Mouse (Mus musculus) heart, postnatal 0 days (tissue): ENCODE results near the gene Idua. TPM values are rescaled to one million over a fixed set of nuclear protein-coding genes. Genes with fewer than 3 reads are reported as not detected.
A peak's percentile ranks its signal among the peaks of the same experiment; 100 is the strongest.

ENCODE experiments used
- ATAC-seq: fragments of 200-750 bp; cut with Nextera tagmentation; 2 replicates; pipeline ENCODE4 v1.8.0; 2017; ENCODE audit warnings: low read depth, moderate number of reproducible peaks, moderate library complexity; ENCODE audit not compliant: insufficient read depth
- DNase-seq: peaks from one replicate; pipeline ENCODE4 v3.0.0-alpha.2; 2016; ENCODE audit warnings: low spot score
- H3K27ac ChIP-seq: fragments of 300-500 bp; sonication (generic); 2 replicates; pipeline ENCODE4 v1.5.1; 2014; ENCODE audit warnings: low read depth, mild to moderate bottlenecking
- H3K27me3 ChIP-seq: fragments of 300-500 bp; sonication (generic); 2 replicates; pipeline ENCODE4 v1.6.1; 2014; ENCODE audit warnings: low read length, mixed read lengths; ENCODE audit not compliant: control insufficient read depth, insufficient read depth
- H3K36me3 ChIP-seq: fragments of 300-500 bp; sonication (generic); replicated peaks from 2 replicates; pipeline ENCODE4 v1.6.1; 2014; ENCODE audit warnings: low read length, mixed read lengths; ENCODE audit not compliant: control insufficient read depth, insufficient read depth
- H3K4me1 ChIP-seq: fragments of 300-500 bp; sonication (generic); 2 replicates; pipeline ENCODE4 v1.6.1; 2014; ENCODE audit warnings: antibody characterized with exemption; ENCODE audit not compliant: control insufficient read depth, insufficient read depth
- H3K4me2 ChIP-seq: fragments of 300-500 bp; sonication (generic); 2 replicates; pipeline ENCODE4 v1.6.1; 2014; ENCODE audit warnings: low read depth, mild to moderate bottlenecking, low read length, moderate library complexity
- H3K4me3 ChIP-seq: fragments of 300-500 bp; sonication (generic); 2 replicates; pipeline ENCODE4 v1.5.1; 2014; ENCODE audit warnings: low read depth, low read length
- H3K9ac ChIP-seq: fragments of 300-500 bp; sonication (generic); replicated peaks from 2 replicates; pipeline ENCODE4 v1.6.1; 2014; ENCODE audit warnings: low read depth, low read length, mixed read lengths
- H3K9me3 ChIP-seq: fragments of 300-500 bp; sonication (generic); replicated peaks from 2 replicates; pipeline ENCODE4 v1.6.1; 2016; ENCODE audit warnings: low read length; ENCODE audit not compliant: control insufficient read depth
- CTCF ChIP-seq: IDR thresholded peaks from 2 replicates; pipeline ENCODE4 v1.5.1; 2016; ENCODE audit warnings: antibody characterized with exemption, control low read depth, low read depth
- EP300 ChIP-seq: IDR thresholded peaks from 2 replicates; pipeline ENCODE4 v1.6.1; 2016; ENCODE audit warnings: antibody characterized with exemption, low read depth
- whole genome bisulfite sequencing: fragments of 180-500 bp; shearing (Covaris S2); extraction: QIAGEN DNeasy Blood & Tissue Kit; methylation state at CpG from one replicate; pipeline ENCODE4 v1.1.7; 2014; 5-methylcytosine and 5-hydroxymethylcytosine counted together
- polyA plus RNA-seq: library from polyadenylated mRNA; unstranded; fragments of >200 nt; fragmentation: Nextera tagmentation; extraction: Ambion mirVana; gene quantifications from 2 replicates; pipeline ENCODE4 v1.2.1, GENCODE M21; 2015
- total RNA-seq: library from RNA; depleted of rRNA; stranded (reverse); fragments of >200 nt; gene quantifications from 2 replicates; pipeline ENCODE4 v1.2.3, GENCODE M21; 2014; ENCODE audit warnings: low replicate concordance

Gene Idua
- total and polyA plus RNA-seq, 2 experiments from 2014 or later, result 9.6 to 25.6 TPM

DNA sequence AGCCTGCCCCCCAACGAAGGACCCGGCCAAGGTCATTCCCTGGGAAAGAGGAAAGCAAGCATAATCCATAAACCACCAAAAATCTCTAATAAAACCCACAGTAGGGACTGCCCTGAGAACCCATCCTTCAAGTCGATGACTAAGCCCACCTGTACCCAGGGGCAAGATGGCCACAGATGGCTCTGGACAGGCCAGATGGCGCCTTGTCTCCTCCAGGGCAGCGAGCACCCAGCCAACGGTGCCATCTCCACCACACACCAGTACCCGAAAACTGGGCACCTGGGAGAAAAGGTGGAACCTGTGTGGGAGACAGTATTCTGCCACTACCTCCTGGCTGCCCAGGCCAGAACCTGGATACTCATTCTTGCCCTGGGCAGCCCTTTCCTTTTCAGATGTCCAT lies 9.8 kb upstream of the Idua start:
- Histone ChIP-seq H3K36me3 (peaks cover 77% of the 10 kb centered on the region), H3K27ac (no peak overlapping the region), H3K4me1 (no peaks in the 10 kb centered on the region), H3K9me3 (no peaks in the 10 kb centered on the region), H3K4me3 (no peak overlapping the region), H3K27me3 (no peaks in the 10 kb centered on the region), H3K4me2 (no peak overlapping the region), H3K9ac (no peak overlapping the region)
- no peak for TF ChIP-seq EP300
- no peak for TF ChIP-seq CTCF
- ATAC-seq, result no peak
- 87% methylated on average over 7 of the region's 7 CpGs for WGBS
- DNase-seq, result no peak

DNA sequence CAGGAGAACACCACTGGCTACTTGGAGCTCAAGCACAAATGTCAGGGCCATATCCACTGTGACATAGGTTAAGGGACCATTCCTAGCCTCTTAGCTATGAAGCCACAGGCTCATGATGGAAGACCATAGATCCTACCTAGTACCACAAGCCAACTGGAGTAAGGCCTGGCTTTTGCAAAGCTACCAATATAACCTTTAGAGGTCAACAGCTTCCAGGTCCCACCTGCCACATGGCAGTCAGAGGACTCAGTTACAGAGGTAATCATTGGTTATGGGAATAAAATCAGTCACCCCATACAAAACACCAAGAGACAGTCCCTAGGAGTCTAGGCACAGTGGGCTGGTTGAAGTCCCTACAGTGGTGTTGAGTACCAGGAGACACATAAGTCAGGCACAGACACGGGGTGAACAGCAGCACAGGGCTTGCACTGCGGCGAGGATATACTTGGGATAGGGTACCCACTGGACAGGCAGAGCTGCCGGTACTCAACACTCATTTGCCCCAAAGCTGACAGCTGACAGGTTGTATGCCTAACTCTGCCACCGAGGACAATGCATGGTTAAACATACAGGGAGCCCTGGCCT lies 8.9 kb upstream of the Idua start:
- TF ChIP-seq EP300, result no peak
- no peak for TF ChIP-seq CTCF
- no peak overlapping the region for H3K4me2 ChIP-seq
- peaks cover 77% of the 10 kb centered on the region for H3K36me3 ChIP-seq

GRCm38 (mm10) chr5:108651823-108652222 lies 8.3 kb upstream of the Idua start:
- H3K27ac ChIP-seq, result no peak overlapping the region
- WGBS, result 45% methylated on average over 1 of the region's 1 CpGs
- H3K9me3 ChIP-seq, result no peaks in the 10 kb centered on the region
- peaks cover 77% of the 10 kb centered on the region for H3K36me3 ChIP-seq
- H3K4me1 ChIP-seq, result no peaks in the 10 kb centered on the region
- no peak overlapping the region for H3K4me3 ChIP-seq
- TF ChIP-seq EP300, result no peak
- TF ChIP-seq CTCF, result peak; percentile 69
- H3K9ac ChIP-seq, result no peak overlapping the region
- no peaks in the 10 kb centered on the region for H3K27me3 ChIP-seq
- DNase-seq, result no peak
- ATAC-seq, result no peak; the same call in 1 of the 2 replicates
- no peak overlapping the region for H3K4me2 ChIP-seq

More for the DNA sequence above, 8.9 kb upstream of the Idua start:
- 81% methylated on average over 5 of the region's 5 CpGs for WGBS
- ATAC-seq (no peak), DNase-seq (no peak)
- Histone ChIP-seq H3K4me3 (no peak overlapping the region), H3K27ac (no peak overlapping the region), H3K9ac (no peak overlapping the region), H3K27me3 (no peaks in the 10 kb centered on the region), H3K9me3 (no peaks in the 10 kb centered on the region), H3K4me1 (no peaks in the 10 kb centered on the region)

GRCm38 (mm10) chr5:108653341-108653740 lies 6.8 kb upstream of the Idua start:
- Histone ChIP-seq H3K4me3 (no peak overlapping the region), H3K27me3 (no peaks in the 10 kb centered on the region), H3K36me3 (peaks cover 79% of the 10 kb centered on the region), H3K27ac (no peak overlapping the region), H3K9ac (no peak overlapping the region), H3K4me2 (no peak overlapping the region), H3K4me1 (no peaks in the 10 kb centered on the region), H3K9me3 (no peaks in the 10 kb centered on the region)
- DNase-seq (no peak), ATAC-seq (no peak)
- WGBS, result 87% methylated on average over 6 of the region's 6 CpGs
- TF ChIP-seq EP300 (no peak), CTCF (no peak)

GRCm38 (mm10) chr5:108654444-108654990 lies 5.6 kb upstream of the Idua start:
- Histone ChIP-seq H3K9ac (no peak overlapping the region), H3K4me1 (peaks cover 2% of the 10 kb centered on the region; the same call in 1 of the 2 replicates), H3K27ac (no peak overlapping the region), H3K4me3 (no peak overlapping the region), H3K4me2 (no peak overlapping the region), H3K27me3 (no peaks in the 10 kb centered on the region), H3K9me3 (no peaks in the 10 kb centered on the region), H3K36me3 (peaks cover 69% of the 10 kb centered on the region)
- 94% methylated on average over 10 of the region's 10 CpGs for WGBS
- DNase-seq (no peak), ATAC-seq (no peak)
- no peak for TF ChIP-seq EP300
- no peak for TF ChIP-seq CTCF

DNA sequence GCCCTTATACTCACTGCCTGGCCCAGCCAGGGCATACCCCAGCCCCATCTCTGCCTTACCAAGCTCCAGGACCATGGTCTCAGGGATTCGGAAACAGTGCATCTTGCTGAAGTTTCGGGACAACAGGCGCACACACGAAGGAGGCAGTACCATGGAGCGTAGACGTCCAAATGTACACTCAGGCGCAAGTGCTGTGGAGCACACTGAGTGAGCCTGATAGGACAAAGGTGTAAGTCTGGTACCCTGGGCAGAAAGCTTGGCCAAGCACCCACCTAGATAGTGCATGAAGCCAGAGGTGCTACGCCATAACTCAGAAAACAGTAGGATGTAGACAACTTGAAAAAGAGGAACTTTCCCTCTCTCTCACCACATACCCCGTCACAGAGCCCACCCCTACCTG lies 4.8 kb upstream of the Idua start:
- peaks cover 62% of the 10 kb centered on the region for H3K36me3 ChIP-seq
- no peak for DNase-seq

More for the DNA sequence above, 4.8 kb upstream of the Idua start:
- no peak overlapping the region for H3K4me3 ChIP-seq
- H3K9me3 ChIP-seq, result no peaks in the 10 kb centered on the region
- H3K9ac ChIP-seq, result no peak overlapping the region
- TF ChIP-seq CTCF, result no peak
- TF ChIP-seq EP300, result no peak
- no peak for ATAC-seq
- H3K27me3 ChIP-seq, result no peaks in the 10 kb centered on the region
- H3K27ac ChIP-seq, result no peak overlapping the region
- whole genome bisulfite sequencing, result 96% methylated on average over 9 of the region's 9 CpGs
- no peak overlapping the region for H3K4me2 ChIP-seq
- H3K4me1 ChIP-seq, result peaks cover 6% of the 10 kb centered on the region; the same call in 1 of the 2 replicates
